Mouse (Mus musculus) kidney, postnatal 25 days (tissue): ENCODE data around the gene Rasip1.
"Not testable (repeated sequence)": the region's sequence is repeated elsewhere in the genome, so short reads cannot be mapped to it uniquely, and the experiment has no call there.

Source experiments
- DNase-seq, 2 experiments: peaks; one replicate each; pipeline ENCODE4 v3.0.0; 2021; ENCODE audit warnings: mixed read lengths in 2 of 2

The Rasip1 gene

GRCm38 (mm10) chr7:45644872-45645590, 17.7 kb downstream of the Rasip1 start:
- DNase-seq: no peak

- no peak for DNase-seq
These were observed 18.3 kb downstream of the Rasip1 start for GRCm38 (mm10) chr7:45645591-45645971.

GRCm38 (mm10) chr7:45646671-45647070, 19.4 kb downstream of the Rasip1 start:
- DNase-seq: no peak

- no peak for DNase-seq
These were observed 22.1 kb downstream of the Rasip1 start for GRCm38 (mm10) chr7:45649351-45649750.

- DNase-seq: not testable (repeated sequence)
These were observed 23.2 kb downstream of the Rasip1 start for GRCm38 (mm10) chr7:45650484-45650883.

GRCm38 (mm10) chr7:45654424-45655047, 27.2 kb downstream of the Rasip1 start:
- no peak for DNase-seq

- no peak for DNase-seq
These were observed 33.6 kb downstream of the Rasip1 start for GRCm38 (mm10) chr7:45660746-45661478.

GRCm38 (mm10) chr7:45661702-45662101, 34.4 kb downstream of the Rasip1 start:
- DNase-seq: not testable (repeated sequence)

- DNase-seq: no peak
These were observed 38.2 kb downstream of the Rasip1 start for GRCm38 (mm10) chr7:45665303-45666138.

- no peak for DNase-seq
These were observed 38.9 kb downstream of the Rasip1 start, which contains the start of gene Fut2 for GRCm38 (mm10) chr7:45666161-45666560. Gene Fut2, minus strand, starts transcription at chr7:45666394.

- no peak for DNase-seq
These were observed 40.5 kb downstream of the Rasip1 start for GRCm38 (mm10) chr7:45667761-45668160.

- no peak for DNase-seq
These were observed 41.6 kb downstream of the Rasip1 start for GRCm38 (mm10) chr7:45668921-45669320.

- DNase-seq: no peak
These were observed 50.5 kb downstream of the Rasip1 start for GRCm38 (mm10) chr7:45677627-45678295.

GRCm38 (mm10) chr7:45678513-45678912, 51.2 kb downstream of the Rasip1 start:
- DNase-seq: no peak

- peak; percentile 35 to 74 for DNase-seq
These were observed 52.8 kb downstream of the Rasip1 start for GRCm38 (mm10) chr7:45679966-45680621.

- DNase-seq: no peak
These were observed 53.9 kb downstream of the Rasip1 start for GRCm38 (mm10) chr7:45681046-45681736.

- peak; percentile 91 to 93 for DNase-seq
These were observed 55.1 kb downstream of the Rasip1 start for GRCm38 (mm10) chr7:45682144-45683126.

GRCm38 (mm10) chr7:45683396-45684050, 56.2 kb downstream of the Rasip1 start, which contains the start of gene Ntn5:
Gene Ntn5, plus strand, starts transcription at chr7:45684022.
- no peak for DNase-seq

- no peak for DNase-seq
These were observed 58.5 kb downstream of the Rasip1 start for GRCm38 (mm10) chr7:45685811-45686210.
